Mouse (Mus musculus): ENCODE measurements at regions not wholly inside any gene's neighbourhood (a gene's known extent, or its start where the extent isn't known, plus 50 kb on each side); places are given as distances from the start of the nearest gene placed in this dataset.

GRCm38 (mm10) chr3:74483741-74484140 is 681.1 kb downstream of the Zbbx start:
- ATAC-seq (ENCODE audit: insufficient read depth) (no peak), DNase-seq (no peak)
- no peak for TF ChIP-seq CTCF (IDR thresholded peaks at IDR 0.05; ENCODE audit: low read depth)
- no peak overlapping the region for H3K9ac ChIP-seq
- WGBS: 72% methylated on average over 1 of the region's 1 CpGs
- no peaks in the 10 kb centered on the region for H3K27me3 ChIP-seq (ENCODE audit: insufficient read depth, low read length)
- H3K27ac ChIP-seq (ENCODE audit: low read depth): no peak overlapping the region
- no peak overlapping the region for H3K4me3 ChIP-seq (ENCODE audit: low read depth, low read length)
- no peaks in the 10 kb centered on the region for H3K36me3 ChIP-seq (ENCODE audit: insufficient read depth)
- H3K9me3 ChIP-seq (ENCODE audit: low read depth, low read length): no peaks in the 10 kb centered on the region
- no peaks in the 10 kb centered on the region for H3K4me1 ChIP-seq (ENCODE audit: insufficient read depth)
- H3K4me2 ChIP-seq: no peak overlapping the region
